Mouse (Mus musculus) embryonic fibroblast, embryonic 13.5 days (primary cell): ENCODE measurements around the gene Galnt17.

Experiments used
- CTCF ChIP-seq: IDR thresholded peaks from 2 replicates; pipeline ENCODE4 v1.5.1; 2011; ENCODE audit warnings: mild to moderate bottlenecking, control low read depth, low read length, moderate library complexity, borderline replicate concordance; ENCODE audit not compliant: insufficient read depth
- POLR2A ChIP-seq: IDR thresholded peaks from 2 replicates; pipeline ENCODE4 v1.6.1; 2011; ENCODE audit warnings: low read depth, mild to moderate bottlenecking, control low read depth, low read length, moderate library complexity

- no peak for TF ChIP-seq CTCF
- no peak for TF ChIP-seq POLR2A
Observed at GRCm38 (mm10) chr5:131319605-131320004, 11.3 kb upstream of the Galnt17 start.
